Mouse (Mus musculus) intestine, embryonic 16.5 days (tissue): ENCODE results near the gene Tnfsf12. TPM values are rescaled to one million over a fixed set of nuclear protein-coding genes. Genes with fewer than 3 reads are reported as not detected.

ENCODE experiments used
- ATAC-seq: fragments of 200-750 bp; cut with Nextera tagmentation; 2 replicates; pipeline ENCODE4 v1.8.0; 2017; ENCODE audit warnings: moderate TSS enrichment, moderate library complexity
- H3K27ac ChIP-seq: fragments of 300-500 bp; sonication (generic); 2 replicates; pipeline ENCODE4 v1.5.1; 2014; ENCODE audit warnings: mild to moderate bottlenecking, low read length
- H3K27me3 ChIP-seq: fragments of 300-500 bp; sonication (generic); replicated peaks from 2 replicates; pipeline ENCODE4 v1.6.1; 2014; ENCODE audit warnings: low read length, control low read depth, mixed read lengths; ENCODE audit not compliant: control insufficient read depth, insufficient read depth
- H3K36me3 ChIP-seq: fragments of 300-500 bp; sonication (generic); 2 replicates; pipeline ENCODE4 v1.6.1; 2014; ENCODE audit warnings: low read length, control low read depth; ENCODE audit not compliant: control insufficient read depth, insufficient read depth
- H3K4me1 ChIP-seq: fragments of 300-500 bp; sonication (generic); 2 replicates; pipeline ENCODE4 v1.6.1; 2014; ENCODE audit warnings: low read length, control low read depth, mixed read lengths; ENCODE audit not compliant: control insufficient read depth, insufficient read depth
- H3K4me2 ChIP-seq: fragments of 300-500 bp; sonication (generic); 2 replicates; pipeline ENCODE4 v1.6.1; 2014; ENCODE audit warnings: low read depth, low read length, control low read depth
- H3K4me3 ChIP-seq: fragments of 300-500 bp; sonication (generic); 2 replicates; pipeline ENCODE4 v1.5.1; 2014; ENCODE audit warnings: mild to moderate bottlenecking, low read length
- H3K9ac ChIP-seq: fragments of 300-500 bp; sonication (generic); 2 replicates; pipeline ENCODE4 v1.6.1; 2014; ENCODE audit warnings: low read depth, low read length
- H3K9me3 ChIP-seq: fragments of 300-500 bp; sonication (generic); 2 replicates; pipeline ENCODE4 v1.6.1; 2016; ENCODE audit warnings: low read length, control low read depth; ENCODE audit not compliant: control insufficient read depth
- WGBS: fragments of 180-500 bp; shearing (Covaris S2); extraction: QIAGEN DNeasy Blood & Tissue Kit; methylation state at CpG from one replicate; pipeline ENCODE4 v1.1.7; 2014; 5-methylcytosine and 5-hydroxymethylcytosine counted together
- polyA plus RNA-seq: library from polyadenylated mRNA; unstranded; fragments of >200 nt; fragmentation: Nextera tagmentation; extraction: Ambion mirVana; gene quantifications from 2 replicates; pipeline ENCODE4 v1.2.1, GENCODE M21; 2015

Tnfsf12 gene
- polyA plus RNA-seq, 1 experiment from 2014 or later = 6.3 TPM

DNA sequence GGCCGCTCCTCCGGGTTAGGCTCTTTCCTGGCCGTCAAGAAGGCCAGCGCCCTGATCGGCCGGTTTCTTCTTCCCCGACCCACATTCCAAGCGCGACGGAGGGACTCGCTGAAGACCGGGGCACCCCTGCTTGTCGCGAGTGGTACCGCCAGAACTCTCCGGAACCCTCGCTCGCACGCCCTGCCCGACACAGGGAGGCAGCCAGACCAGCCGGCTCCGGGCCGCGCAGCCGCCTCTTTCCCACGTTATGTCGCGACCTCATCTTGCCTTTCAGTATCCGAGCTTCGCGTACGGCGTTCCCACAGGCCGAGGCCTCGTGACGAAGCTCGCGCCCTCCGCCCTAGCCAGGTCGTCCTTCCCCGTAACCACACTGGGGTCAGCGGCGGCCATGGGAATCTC lies 23.9 kb downstream of the Tnfsf12 start:
- Histone ChIP-seq H3K4me1 (peaks cover 22% of the 10 kb centered on the region), H3K4me3 (peak overlapping the region; percentile 99), H3K9me3 (no peaks in the 10 kb centered on the region), H3K36me3 (peaks cover 23% of the 10 kb centered on the region), H3K4me2 (peak overlapping the region; percentile 9; the same call in 1 of the 2 replicates), H3K27me3 (no peaks in the 10 kb centered on the region), H3K9ac (peak overlapping the region; percentile 99), H3K27ac (peak overlapping the region; percentile 99)
- under 1% methylated on average over 40 of the region's 43 CpGs for WGBS
- ATAC-seq = peak; percentile 8; the same call in 1 of the 2 replicates

- Histone ChIP-seq H3K4me1 (peaks cover 22% of the 10 kb centered on the region), H3K27me3 (no peaks in the 10 kb centered on the region), H3K27ac (peak overlapping the region; percentile 99), H3K4me3 (peak overlapping the region; percentile 99), H3K9me3 (no peaks in the 10 kb centered on the region), H3K4me2 (peak overlapping the region; percentile 88), H3K9ac (peak overlapping the region; percentile 99), H3K36me3 (peaks cover 19% of the 10 kb centered on the region)
- WGBS = under 1% methylated on average over 60 of the region's 61 CpGs
- ATAC-seq = peak; percentile 67
These were observed 24.6 kb downstream of the Tnfsf12 start for GRCm38 (mm10) chr11:69670786-69671725.

DNA sequence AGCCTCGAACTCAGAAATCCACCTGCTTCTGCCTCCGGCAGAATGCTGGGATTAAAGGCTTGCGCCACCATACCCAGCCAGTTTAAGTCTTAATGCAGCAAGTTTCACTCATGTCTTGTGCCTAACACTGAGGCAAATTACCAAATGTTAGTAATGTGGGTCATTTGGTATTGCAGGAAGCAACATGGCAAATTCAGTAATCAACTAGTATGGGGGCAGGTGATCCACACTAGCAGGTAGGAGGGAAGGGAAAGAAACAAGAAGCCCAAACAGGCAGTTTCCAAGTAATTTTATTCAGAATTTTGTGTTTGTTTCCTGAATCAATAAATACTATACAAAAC lies 29.0 kb downstream of the Tnfsf12 start:
- Histone ChIP-seq H3K9ac (no peak overlapping the region), H3K27ac (no peak overlapping the region; the same call in 1 of the 2 replicates), H3K4me2 (no peak overlapping the region), H3K4me1 (peaks cover 24% of the 10 kb centered on the region), H3K36me3 (peaks cover 24% of the 10 kb centered on the region), H3K27me3 (no peaks in the 10 kb centered on the region), H3K4me3 (no peak overlapping the region), H3K9me3 (no peaks in the 10 kb centered on the region)
- ATAC-seq = no peak
- WGBS = 85% methylated on average over 3 of the region's 3 CpGs

- Histone ChIP-seq H3K9me3 (no peaks in the 10 kb centered on the region), H3K9ac (no peak within 1 kb of the TSS), H3K4me2 (no peak within 1 kb of the TSS), H3K4me3 (no peak within 1 kb of the TSS), H3K27me3 (no peaks in the 10 kb centered on the region), H3K27ac (peak within 1 kb of the TSS; percentile 11; the same call in 1 of the 2 replicates), H3K36me3 (peaks cover 24% of the 10 kb centered on the region), H3K4me1 (peaks cover 24% of the 10 kb centered on the region)
- 27% methylated on average over 7 of the region's 7 CpGs for WGBS
- 0 out of 2 replicates have a peak, but pooled peaks have one; percentile 4 for ATAC-seq
These were observed 29.5 kb downstream of the Tnfsf12 start, which contains the start of gene Cd68 for GRCm38 (mm10) chr11:69665961-69666664. Cd68 (minus strand) TSS chr11:69666153.

DNA sequence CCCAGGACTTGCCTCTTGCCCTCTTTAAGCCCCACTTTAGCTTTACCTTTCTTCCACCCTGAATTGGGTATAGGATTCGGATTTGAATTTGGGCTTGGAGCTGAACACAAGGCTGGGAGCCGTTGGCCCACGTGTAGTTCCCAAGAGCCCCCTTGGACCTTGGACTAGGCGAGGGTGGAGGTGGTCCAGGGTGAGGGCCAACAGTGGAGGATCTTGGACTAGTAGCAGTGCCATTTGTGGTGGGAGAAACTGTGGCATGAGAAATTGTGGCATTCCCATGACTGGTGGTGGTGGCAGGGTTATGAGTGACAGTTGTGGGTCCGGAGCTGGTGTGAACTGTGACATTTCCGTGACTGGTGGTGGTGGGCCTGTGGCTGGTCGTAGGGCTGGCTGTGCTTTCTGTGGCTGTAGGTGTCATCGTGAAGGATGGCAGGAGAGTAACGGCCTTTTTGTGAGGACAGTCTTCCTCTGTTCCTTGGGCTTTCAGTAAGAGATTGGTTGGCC lies 30.1 kb downstream of the Tnfsf12 start:
- Histone ChIP-seq H3K27me3 (no peaks in the 10 kb centered on the region), H3K4me1 (peaks cover 24% of the 10 kb centered on the region), H3K27ac (peak overlapping the region; percentile 11; the same call in 1 of the 2 replicates), H3K36me3 (peaks cover 24% of the 10 kb centered on the region), H3K9me3 (no peaks in the 10 kb centered on the region), H3K4me3 (no peak overlapping the region), H3K4me2 (no peak overlapping the region), H3K9ac (no peak overlapping the region)
- no peak for ATAC-seq
- WGBS = 63% methylated on average over 9 of the region's 9 CpGs

- H3K9me3 ChIP-seq = no peaks in the 10 kb centered on the region
- H3K36me3 ChIP-seq = peaks cover 24% of the 10 kb centered on the region
- 92% methylated on average over 7 of the region's 7 CpGs for WGBS
- peaks cover 18% of the 10 kb centered on the region for H3K4me1 ChIP-seq
- no peak overlapping the region for H3K4me3 ChIP-seq
- 0 out of 2 replicates have a peak overlapping the region, but pooled peaks have one; percentile 11 for H3K27ac ChIP-seq
- no peak overlapping the region for H3K9ac ChIP-seq
- H3K27me3 ChIP-seq = no peaks in the 10 kb centered on the region
- ATAC-seq = no peak
- H3K4me2 ChIP-seq = no peak overlapping the region
These were observed 30.8 kb downstream of the Tnfsf12 start for GRCm38 (mm10) chr11:69664841-69665240.

- H3K9me3 ChIP-seq = no peaks in the 10 kb centered on the region
- H3K9ac ChIP-seq = no peak overlapping the region; the same call in 1 of the 2 replicates
- WGBS = 77% methylated on average over 6 of the region's 6 CpGs
- H3K4me2 ChIP-seq = no peak overlapping the region
- H3K4me3 ChIP-seq = no peak overlapping the region
- H3K4me1 ChIP-seq = peaks cover 8% of the 10 kb centered on the region
- peaks cover 20% of the 10 kb centered on the region for H3K36me3 ChIP-seq
- no peak overlapping the region for H3K27ac ChIP-seq
- H3K27me3 ChIP-seq = no peaks in the 10 kb centered on the region
- no peak for ATAC-seq
These were observed 31.9 kb downstream of the Tnfsf12 start for GRCm38 (mm10) chr11:69663795-69664194.

- peaks cover 6% of the 10 kb centered on the region for H3K4me1 ChIP-seq
- H3K36me3 ChIP-seq = peaks cover 21% of the 10 kb centered on the region
- no peak for ATAC-seq
- H3K27ac ChIP-seq = peak overlapping the region; percentile 96
- H3K9ac ChIP-seq = peak overlapping the region; percentile 72
- 65% methylated on average over 13 of the region's 13 CpGs for WGBS
- H3K4me3 ChIP-seq = peak overlapping the region; percentile 64
- no peaks in the 10 kb centered on the region for H3K27me3 ChIP-seq
- H3K4me2 ChIP-seq = peak overlapping the region; percentile 69
- H3K9me3 ChIP-seq = no peaks in the 10 kb centered on the region
These were observed 32.5 kb downstream of the Tnfsf12 start for GRCm38 (mm10) chr11:69662967-69663671.
